Mouse (Mus musculus) heart, postnatal 0 days (tissue): ENCODE results near the gene Ggact. TPM values are rescaled to one million over a fixed set of nuclear protein-coding genes. Genes with fewer than 3 reads are reported as not detected.
A peak's percentile ranks its signal among the peaks of the same experiment; 100 is the strongest.

Experiments used
- ATAC-seq: fragments of 200-750 bp; cut with Nextera tagmentation; 2 replicates; pipeline ENCODE4 v1.8.0; 2017; ENCODE audit warnings: low read depth, moderate number of reproducible peaks, moderate library complexity; ENCODE audit not compliant: insufficient read depth
- DNase-seq: peaks from one replicate; pipeline ENCODE4 v3.0.0-alpha.2; 2016; ENCODE audit warnings: low spot score
- H3K27ac ChIP-seq: fragments of 300-500 bp; sonication (generic); 2 replicates; pipeline ENCODE4 v1.5.1; 2014; ENCODE audit warnings: low read depth, mild to moderate bottlenecking
- H3K27me3 ChIP-seq: fragments of 300-500 bp; sonication (generic); 2 replicates; pipeline ENCODE4 v1.6.1; 2014; ENCODE audit warnings: low read length, mixed read lengths; ENCODE audit not compliant: control insufficient read depth, insufficient read depth
- H3K36me3 ChIP-seq: fragments of 300-500 bp; sonication (generic); replicated peaks from 2 replicates; pipeline ENCODE4 v1.6.1; 2014; ENCODE audit warnings: low read length, mixed read lengths; ENCODE audit not compliant: control insufficient read depth, insufficient read depth
- H3K4me1 ChIP-seq: fragments of 300-500 bp; sonication (generic); 2 replicates; pipeline ENCODE4 v1.6.1; 2014; ENCODE audit warnings: antibody characterized with exemption; ENCODE audit not compliant: control insufficient read depth, insufficient read depth
- H3K4me2 ChIP-seq: fragments of 300-500 bp; sonication (generic); 2 replicates; pipeline ENCODE4 v1.6.1; 2014; ENCODE audit warnings: low read depth, mild to moderate bottlenecking, low read length, moderate library complexity
- H3K4me3 ChIP-seq: fragments of 300-500 bp; sonication (generic); 2 replicates; pipeline ENCODE4 v1.5.1; 2014; ENCODE audit warnings: low read depth, low read length
- H3K9ac ChIP-seq: fragments of 300-500 bp; sonication (generic); replicated peaks from 2 replicates; pipeline ENCODE4 v1.6.1; 2014; ENCODE audit warnings: low read depth, low read length, mixed read lengths
- H3K9me3 ChIP-seq: fragments of 300-500 bp; sonication (generic); replicated peaks from 2 replicates; pipeline ENCODE4 v1.6.1; 2016; ENCODE audit warnings: low read length; ENCODE audit not compliant: control insufficient read depth
- CTCF ChIP-seq: IDR thresholded peaks from 2 replicates; pipeline ENCODE4 v1.5.1; 2016; ENCODE audit warnings: antibody characterized with exemption, control low read depth, low read depth
- EP300 ChIP-seq: IDR thresholded peaks from 2 replicates; pipeline ENCODE4 v1.6.1; 2016; ENCODE audit warnings: antibody characterized with exemption, low read depth
- WGBS: fragments of 180-500 bp; shearing (Covaris S2); extraction: QIAGEN DNeasy Blood & Tissue Kit; methylation state at CpG from one replicate; pipeline ENCODE4 v1.1.7; 2014; 5-methylcytosine and 5-hydroxymethylcytosine counted together
- polyA plus RNA-seq: library from polyadenylated mRNA; unstranded; fragments of >200 nt; fragmentation: Nextera tagmentation; extraction: Ambion mirVana; gene quantifications from 2 replicates; pipeline ENCODE4 v1.2.1, GENCODE M21; 2015
- total RNA-seq: library from RNA; depleted of rRNA; stranded (reverse); fragments of >200 nt; gene quantifications from 2 replicates; pipeline ENCODE4 v1.2.3, GENCODE M21; 2014; ENCODE audit warnings: low replicate concordance

Gene Ggact
- total and polyA plus RNA-seq, 2 experiments from 2014 or later: 26.7 to 52.6 TPM

- Histone ChIP-seq H3K9me3 (no peaks in the 10 kb centered on the region), H3K4me2 (no peak overlapping the region), H3K36me3 (no peaks in the 10 kb centered on the region), H3K4me1 (no peaks in the 10 kb centered on the region), H3K27ac (no peak overlapping the region), H3K27me3 (no peaks in the 10 kb centered on the region), H3K9ac (no peak overlapping the region), H3K4me3 (no peak overlapping the region)
- 82% methylated on average over 1 of the region's 1 CpGs for WGBS
- DNase-seq (no peak), ATAC-seq (no peak)
- TF ChIP-seq CTCF (peak; percentile 35), EP300 (no peak)
Observed at GRCm38 (mm10) chr14:122950915-122951314, 37.4 kb upstream of the Ggact start.

- no peak for DNase-seq
- H3K4me1 ChIP-seq: no peaks in the 10 kb centered on the region
Observed at GRCm38 (mm10) chr14:122943475-122943853, 29.9 kb upstream of the Ggact start.

GRCm38 (mm10) chr14:122942757-122943474 lies 29.4 kb upstream of the Ggact start:
- Histone ChIP-seq H3K36me3 (peaks cover 14% of the 10 kb centered on the region), H3K9ac (no peak overlapping the region), H3K4me2 (no peak overlapping the region), H3K9me3 (no peaks in the 10 kb centered on the region), H3K27me3 (no peaks in the 10 kb centered on the region), H3K4me1 (no peaks in the 10 kb centered on the region), H3K27ac (no peak overlapping the region), H3K4me3 (no peak overlapping the region)
- TF ChIP-seq EP300 (no peak), CTCF (no peak)
- DNase-seq (no peak), ATAC-seq (no peak)
- WGBS: 88% methylated on average over 4 of the region's 4 CpGs

More at GRCm38 (mm10) chr14:122943475-122943853, 29.9 kb upstream of the Ggact start:
- Histone ChIP-seq H3K36me3 (peaks cover 14% of the 10 kb centered on the region), H3K4me2 (no peak overlapping the region), H3K9me3 (no peaks in the 10 kb centered on the region), H3K4me3 (no peak overlapping the region), H3K27ac (no peak overlapping the region), H3K27me3 (no peaks in the 10 kb centered on the region), H3K9ac (no peak overlapping the region)
- WGBS: 97% methylated on average over 3 of the region's 3 CpGs
- ATAC-seq: no peak
- TF ChIP-seq EP300: no peak
- no peak for TF ChIP-seq CTCF

GRCm38 (mm10) chr14:122936460-122936859 lies 22.9 kb upstream of the Ggact start:
- no peaks in the 10 kb centered on the region for H3K4me1 ChIP-seq
- peak; percentile 2; the same call in 1 of the 2 replicates for TF ChIP-seq CTCF
- no peak for TF ChIP-seq EP300
- WGBS: 76% methylated on average over 1 of the region's 1 CpGs
- DNase-seq (no peak), ATAC-seq (no peak)
- no peak overlapping the region for H3K27ac ChIP-seq
- H3K4me2 ChIP-seq: no peak overlapping the region
- no peak overlapping the region for H3K9ac ChIP-seq
- H3K4me3 ChIP-seq: no peak overlapping the region
- no peaks in the 10 kb centered on the region for H3K27me3 ChIP-seq
- peaks cover 13% of the 10 kb centered on the region; the same call in 1 of the 2 replicates for H3K36me3 ChIP-seq
- H3K9me3 ChIP-seq: no peaks in the 10 kb centered on the region

- no peak overlapping the region for H3K27ac ChIP-seq
- TF ChIP-seq CTCF: no peak
- TF ChIP-seq EP300: no peak
- DNase-seq: peak; percentile 16
- no peak overlapping the region for H3K4me3 ChIP-seq
- H3K4me1 ChIP-seq: no peaks in the 10 kb centered on the region
- H3K9me3 ChIP-seq: no peaks in the 10 kb centered on the region
- 65% methylated on average over 5 of the region's 5 CpGs for WGBS
- H3K9ac ChIP-seq: no peak overlapping the region
- H3K36me3 ChIP-seq: 0 out of 2 replicates have a peak, but pooled peaks cover 3% of the 10 kb centered on the region
- H3K27me3 ChIP-seq: no peaks in the 10 kb centered on the region
- no peak for ATAC-seq
- no peak overlapping the region for H3K4me2 ChIP-seq
Observed at GRCm38 (mm10) chr14:122920011-122920410, 6.5 kb upstream of the Ggact start.

- H3K9ac ChIP-seq: no peak overlapping the region
- WGBS: 90% methylated on average over 1 of the region's 1 CpGs
- no peak for TF ChIP-seq EP300
- TF ChIP-seq CTCF: no peak
- H3K4me3 ChIP-seq: no peak overlapping the region
- no peak overlapping the region for H3K4me2 ChIP-seq
- no peaks in the 10 kb centered on the region for H3K4me1 ChIP-seq
- ATAC-seq (no peak), DNase-seq (no peak)
- H3K36me3 ChIP-seq: 0 out of 2 replicates have a peak, but pooled peaks cover 3% of the 10 kb centered on the region
- H3K27me3 ChIP-seq: no peaks in the 10 kb centered on the region
- no peaks in the 10 kb centered on the region for H3K9me3 ChIP-seq
- H3K27ac ChIP-seq: no peak overlapping the region
Observed at GRCm38 (mm10) chr14:122917676-122918075, 4.1 kb upstream of the Ggact start.
